Mouse (Mus musculus) layer of hippocampus, adult 2 months (tissue): ENCODE data around the gene Pcbp4. TPM values are rescaled to one million over a fixed set of nuclear protein-coding genes. Genes with fewer than 3 reads are reported as not detected.

Source experiments
- DNase-seq, 2 experiments: peaks; one replicate each; pipeline ENCODE4 v3.0.0; 2022; ENCODE audit warnings: low spot score in 2 of 2
- H3K27ac ChIP-seq: fragments of 200-600 bp; 2 replicates; pipeline ENCODE4 v1.8.1; 2022
- H3K4me3 ChIP-seq: fragments of 200-600 bp; 2 replicates; pipeline ENCODE4 v1.8.1; 2022; ENCODE audit warnings: mild to moderate bottlenecking
- CTCF ChIP-seq: fragments of 200-600 bp; conservative IDR thresholded peaks from 2 replicates; pipeline ENCODE4 v1.8.1; 2022; ENCODE audit warnings: antibody characterized with exemption, mild to moderate bottlenecking, moderate library complexity
- total RNA-seq, 2 experiments: library from RNA; stranded (reverse); gene quantifications; 2 replicates each; pipeline ENCODE4 v1.2.3; 2021

Gene Pcbp4
- total RNA-seq, 2 experiments from 2014 or later = 187 to 205 TPM

- no peak overlapping the region; the same call in 1 of the 2 replicates for H3K4me3 ChIP-seq
Measured at GRCm38 (mm10) chr9:106461026-106461415, 7.9 kb downstream of the Pcbp4 start.

GRCm38 (mm10) chr9:106461641-106462429, 8.7 kb downstream of the Pcbp4 start:
- H3K4me3 ChIP-seq = no peak overlapping the region; the same call in 1 of the 2 replicates

More at GRCm38 (mm10) chr9:106461026-106461415, 7.9 kb downstream of the Pcbp4 start:
- TF ChIP-seq CTCF = no peak
- DNase-seq = no peak
- peak overlapping the region; percentile 72 for H3K27ac ChIP-seq

DNA sequence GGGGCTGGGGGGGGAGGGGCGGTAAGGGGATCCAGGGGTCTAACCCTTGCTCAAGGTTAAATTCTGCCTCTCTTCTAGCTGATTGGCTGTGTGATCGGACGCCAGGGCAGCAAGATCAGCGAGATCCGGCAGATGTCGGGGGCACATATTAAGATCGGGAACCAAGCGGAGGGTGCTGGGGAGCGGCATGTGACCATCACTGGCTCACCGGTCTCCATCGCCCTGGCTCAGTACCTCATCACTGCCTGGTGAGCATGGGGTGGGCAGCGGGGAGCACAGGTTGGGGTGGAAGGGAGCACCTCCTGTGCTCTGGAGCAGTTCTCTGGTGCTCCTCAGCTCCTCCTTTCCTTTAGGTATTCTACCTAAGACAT, 9.3 kb downstream of the Pcbp4 start:
- no peak overlapping the region; the same call in 1 of the 2 replicates for H3K27ac ChIP-seq
- TF ChIP-seq CTCF = no peak
- no peak overlapping the region for H3K4me3 ChIP-seq
- DNase-seq = no peak

More at GRCm38 (mm10) chr9:106461641-106462429, 8.7 kb downstream of the Pcbp4 start:
- peak overlapping the region; percentile 69; the same call in 1 of the 2 replicates for H3K27ac ChIP-seq
- no peak for TF ChIP-seq CTCF
- no peak for DNase-seq

DNA sequence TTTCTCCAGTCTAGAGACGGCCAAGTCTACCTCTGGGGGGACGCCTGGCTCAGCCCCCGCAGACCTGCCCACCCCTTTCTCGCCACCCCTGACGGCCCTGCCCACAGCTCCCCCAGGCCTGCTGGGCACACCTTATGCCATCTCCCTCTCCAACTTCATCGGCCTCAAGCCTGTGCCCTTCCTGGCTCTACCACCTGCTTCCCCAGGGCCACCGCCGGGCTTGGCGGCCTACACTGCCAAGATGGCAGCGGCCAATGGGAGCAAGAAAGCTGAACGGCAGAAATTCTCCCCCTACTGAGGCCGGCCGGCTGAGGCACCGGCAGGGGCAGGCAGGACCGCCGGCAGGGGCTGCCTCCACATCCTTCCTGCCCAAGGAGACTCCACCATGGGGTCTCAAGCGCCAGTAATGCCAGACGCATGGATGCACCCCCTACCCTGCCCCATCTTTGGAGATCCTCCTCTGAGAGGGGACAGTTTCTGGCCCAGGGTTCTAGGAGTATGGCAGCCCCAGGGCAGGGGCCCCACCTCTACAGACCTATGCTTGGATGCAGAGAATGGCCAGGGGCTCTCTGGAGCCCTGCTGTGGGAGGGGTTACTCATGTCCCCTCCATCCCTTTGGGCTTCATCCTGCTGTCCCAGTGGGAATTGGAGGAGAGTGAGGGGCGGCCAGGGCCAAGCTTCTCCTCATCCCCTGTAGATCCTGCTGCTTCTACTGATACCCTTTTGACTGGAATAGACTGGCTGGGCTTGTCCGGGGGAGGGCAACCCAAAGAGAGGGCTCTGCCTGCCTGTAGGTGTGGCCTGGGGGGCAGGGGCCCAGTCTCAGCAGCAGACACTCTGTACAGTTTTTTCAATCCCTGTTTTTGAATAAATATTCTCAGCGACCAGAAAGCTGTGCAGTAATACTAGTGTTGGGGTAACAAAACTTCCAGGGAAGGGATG, 10.3 kb downstream of the Pcbp4 start:
- no peak for TF ChIP-seq CTCF
- no peak for DNase-seq
- peak overlapping the region; percentile 99 for H3K27ac ChIP-seq
- no peak overlapping the region for H3K4me3 ChIP-seq

DNA sequence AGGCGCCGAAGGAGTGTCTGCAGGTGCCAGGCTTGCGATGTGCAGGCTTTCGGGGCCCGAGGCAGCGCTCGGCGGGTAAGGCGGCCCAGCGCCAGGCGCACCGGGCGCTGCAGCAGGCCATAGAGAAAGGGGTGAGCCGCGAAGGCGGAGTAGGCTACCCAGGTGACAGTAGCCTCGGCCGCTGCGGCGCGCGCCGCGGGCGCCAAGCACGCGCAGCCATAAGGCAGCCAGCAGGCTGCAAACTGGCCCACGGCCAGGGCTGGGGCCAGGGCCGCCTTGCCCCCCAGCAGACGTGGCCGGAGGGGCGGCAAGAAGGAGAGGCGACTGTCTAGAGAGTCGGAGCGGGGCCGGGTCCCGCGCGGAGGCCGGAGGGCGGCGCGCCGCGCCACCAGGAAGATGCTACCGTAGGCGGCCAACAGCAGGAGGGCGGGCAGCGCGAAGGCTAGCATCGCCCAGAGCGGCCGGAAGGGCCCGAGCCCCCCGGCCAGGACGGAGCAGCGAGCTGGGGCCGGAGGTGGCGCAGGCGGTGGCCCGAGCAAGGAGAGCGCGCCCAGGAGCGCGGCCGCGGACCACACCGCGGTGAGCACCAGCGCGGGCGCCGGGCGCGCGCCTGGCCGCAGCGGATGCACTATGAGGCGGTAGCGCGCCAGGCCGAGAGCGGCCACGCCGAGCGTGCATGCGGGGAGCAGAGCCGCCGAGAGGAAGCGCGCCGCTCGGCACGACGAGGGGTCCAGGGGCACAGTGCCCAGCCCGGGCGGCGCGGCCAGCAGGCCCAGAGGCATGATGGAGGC, 11.9 kb downstream of the Pcbp4 start:
- peak in 1 of 2 experiments; percentile 72 for DNase-seq

DNA sequence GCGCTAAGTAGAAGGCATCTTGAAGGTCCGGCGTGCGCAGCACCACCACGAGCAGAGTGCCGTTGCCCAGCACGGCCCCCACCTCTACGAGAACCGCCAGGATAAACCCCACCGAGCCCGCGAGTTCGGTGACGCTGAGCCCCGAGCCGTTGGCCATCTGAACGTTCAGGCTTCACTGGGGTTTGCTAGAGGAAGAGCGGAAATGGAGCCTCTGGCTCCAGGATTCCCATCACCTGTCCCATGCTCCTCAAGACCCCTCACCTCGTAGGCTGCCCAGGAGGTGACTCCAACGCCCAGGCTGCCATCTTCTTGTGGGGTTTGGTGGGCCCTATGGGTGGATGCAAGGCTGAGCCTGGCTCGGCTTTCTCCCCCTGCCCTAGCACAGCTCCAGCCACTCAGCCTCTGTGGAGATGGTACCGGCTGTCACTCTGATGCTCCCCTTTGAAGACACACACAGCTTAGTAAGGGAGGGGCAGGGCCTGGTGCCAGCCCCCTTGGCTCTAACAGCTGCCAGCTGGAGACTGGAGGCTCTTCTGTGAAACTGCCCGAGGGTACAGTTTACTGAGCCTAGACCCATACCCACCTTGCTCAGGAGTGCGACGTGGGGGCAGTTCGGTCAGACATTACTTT, 12.6 kb downstream of the Pcbp4 start, which contains the start of gene Gpr62:
Gene Gpr62 (minus strand): TSS at position 368 of the 630 bp plus-strand sequence.
- DNase-seq = peak; percentile 67 to 78
- peak within 1 kb of the TSS; percentile 99 for H3K27ac ChIP-seq
- H3K4me3 ChIP-seq = peak within 1 kb of the TSS; percentile 75
- TF ChIP-seq CTCF = no peak

More for the DNA sequence above, 11.9 kb downstream of the Pcbp4 start:
- TF ChIP-seq CTCF = no peak; the same call in 1 of the 2 replicates
- H3K4me3 ChIP-seq = peak overlapping the region; percentile 75
- peak overlapping the region; percentile 99 for H3K27ac ChIP-seq

GRCm38 (mm10) chr9:106466721-106467120, 13.6 kb downstream of the Pcbp4 start:
- no peak for TF ChIP-seq CTCF
- no peak for DNase-seq

DNA sequence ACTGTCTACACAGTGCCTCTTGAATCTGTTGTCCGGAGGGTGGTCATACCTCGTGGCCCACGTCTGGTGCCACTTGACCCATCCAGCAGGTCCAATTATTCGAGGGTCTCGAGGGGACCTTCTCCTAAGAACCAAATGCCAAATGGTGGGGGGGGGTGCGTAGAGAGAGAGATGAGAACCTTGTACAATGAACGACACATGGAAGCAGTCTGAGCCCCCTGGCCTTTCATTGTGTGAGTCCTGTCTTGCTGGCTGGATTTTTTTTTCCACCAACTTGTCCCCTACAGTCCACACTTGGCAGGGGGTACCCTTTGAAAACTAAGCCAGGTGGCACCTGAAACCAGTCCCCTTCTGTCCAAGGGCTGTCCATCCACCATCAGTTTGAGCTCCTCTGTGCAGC, 14.7 kb downstream of the Pcbp4 start:
- TF ChIP-seq CTCF = no peak

More at GRCm38 (mm10) chr9:106466721-106467120, 13.6 kb downstream of the Pcbp4 start:
- Histone ChIP-seq H3K27ac (no peak overlapping the region), H3K4me3 (no peak overlapping the region)

DNA sequence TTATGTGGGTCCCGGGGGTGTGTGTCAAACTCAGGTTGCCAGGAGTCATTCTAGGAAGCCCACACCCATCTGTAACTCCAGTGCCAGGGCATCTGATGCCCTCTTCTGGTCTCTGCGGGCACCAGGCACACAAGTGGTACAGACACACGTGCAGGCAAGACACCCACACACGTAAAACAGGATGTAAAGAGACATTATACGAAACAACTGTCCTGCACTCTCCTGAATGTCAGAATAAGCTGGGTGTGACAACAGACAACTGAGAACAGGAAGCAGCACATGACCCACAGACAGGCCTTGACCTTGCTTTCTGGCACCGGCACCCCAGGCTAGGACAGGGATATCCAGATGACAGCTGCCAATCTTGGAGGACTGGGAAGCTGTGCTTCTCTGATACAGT, 16.2 kb downstream of the Pcbp4 start:
- DNase-seq = no peak
- TF ChIP-seq CTCF = peak; percentile 19; the same call in 1 of the 2 replicates

More for the DNA sequence above, 14.7 kb downstream of the Pcbp4 start:
- Histone ChIP-seq H3K27ac (no peak overlapping the region), H3K4me3 (no peak overlapping the region)
- no peak for DNase-seq

DNA sequence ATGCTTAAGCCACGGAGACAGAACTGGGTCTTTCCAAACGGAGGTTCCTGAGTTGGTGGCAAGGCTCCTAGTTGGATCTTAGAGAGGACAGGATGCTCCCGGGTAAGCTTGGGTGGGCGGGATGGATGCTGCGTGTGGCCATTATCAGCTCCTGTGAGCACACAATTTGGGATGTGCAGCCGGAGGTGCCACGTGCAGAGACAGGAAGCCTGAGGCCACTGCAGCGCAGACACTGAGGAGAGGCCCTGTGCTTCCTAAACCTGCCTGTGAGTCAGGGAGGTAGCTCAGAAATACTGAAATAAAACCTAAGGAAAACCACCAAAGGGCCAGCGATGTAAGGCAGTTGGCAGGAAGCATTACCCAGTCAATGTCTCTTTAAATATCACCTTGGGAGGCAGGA, 16.7 kb downstream of the Pcbp4 start:
- no peak for DNase-seq
- H3K27ac ChIP-seq = no peak overlapping the region
- no peak for TF ChIP-seq CTCF

More for the DNA sequence above, 16.2 kb downstream of the Pcbp4 start:
- Histone ChIP-seq H3K4me3 (no peak overlapping the region), H3K27ac (no peak overlapping the region)

DNA sequence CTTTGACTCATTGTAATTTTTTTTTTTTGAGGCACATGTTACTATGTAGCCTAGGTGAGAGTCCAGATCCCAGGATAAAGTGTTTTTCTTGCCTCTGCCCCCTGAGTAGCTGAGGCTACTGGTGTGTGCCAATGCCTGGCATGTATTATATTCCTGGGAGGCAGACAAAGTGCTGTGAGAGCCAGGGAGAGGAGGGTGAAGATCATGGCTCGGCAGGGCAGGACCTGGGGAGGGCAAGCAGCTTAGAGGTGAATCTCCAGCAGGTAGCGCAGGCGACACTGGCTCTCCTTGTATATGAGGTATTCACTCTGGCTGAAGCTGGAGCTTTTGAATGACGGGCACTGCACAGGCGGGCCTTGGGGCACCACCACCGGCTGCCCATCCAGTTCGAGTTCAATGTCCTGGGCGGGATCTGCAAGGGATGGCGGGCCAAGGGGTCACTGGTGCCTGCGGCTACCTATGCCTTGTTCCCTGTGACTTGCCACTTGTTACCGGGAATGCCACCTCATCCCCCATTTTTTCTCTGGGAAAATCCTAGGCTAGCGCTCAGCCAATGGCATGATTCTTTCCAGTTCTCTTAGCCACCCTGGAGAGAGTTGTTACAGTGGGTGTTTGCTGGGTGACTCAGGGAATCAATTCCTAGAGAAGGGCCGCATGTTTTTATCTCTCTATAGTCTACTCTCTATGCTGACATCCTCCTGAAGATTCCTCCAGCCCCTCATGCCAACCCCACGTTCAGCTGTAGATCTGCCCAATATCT, 18.1 kb downstream of the Pcbp4 start:
- DNase-seq = no peak
- Histone ChIP-seq H3K27ac (peak overlapping the region; percentile 77), H3K4me3 (no peak overlapping the region)
- TF ChIP-seq CTCF = no peak

More for the DNA sequence above, 16.7 kb downstream of the Pcbp4 start:
- no peak overlapping the region for H3K4me3 ChIP-seq
